Mouse (Mus musculus): ENCODE results near the gene Rpp25l. TPM values are rescaled to one million over a fixed set of nuclear protein-coding genes. Genes with fewer than 3 reads are reported as not detected.

The Rpp25l gene
- polyA plus RNA-seq, 1 experiment from 2014 or later: 64.9 TPM

DNA sequence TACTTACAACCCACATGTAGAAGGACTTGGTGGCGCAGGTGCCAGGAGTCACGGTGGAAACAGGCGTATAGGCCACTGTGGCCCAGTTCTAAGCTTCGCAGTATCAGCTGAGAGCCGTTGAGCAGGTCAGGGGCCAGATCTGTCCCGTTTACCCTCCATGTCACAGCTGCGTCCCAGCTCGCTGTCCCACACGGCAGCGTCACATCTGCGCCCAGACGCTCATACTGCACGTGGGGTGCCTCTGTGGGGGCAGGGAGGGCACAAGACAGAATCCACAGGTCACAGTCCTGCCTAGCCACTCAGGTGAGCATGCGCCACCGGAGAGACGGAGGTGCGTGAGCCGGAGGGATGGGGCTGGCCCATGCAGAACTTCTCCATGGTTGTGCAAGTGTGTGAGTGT is 42.5 kb downstream of the Rpp25l start:
- no peak for ATAC-seq
- Histone ChIP-seq H3K4me3 (ENCODE audit: low read length) (no peak overlapping the region), H3K9ac (ENCODE audit: low read depth, low read length) (no peak overlapping the region), H3K27ac (ENCODE audit: low read length) (no peak overlapping the region), H3K9me3 (ENCODE audit: control insufficient read depth, low read length) (no peaks in the 10 kb centered on the region), H3K27me3 (replicated peaks; ENCODE audit: control insufficient read depth, insufficient read depth, low read length) (0 out of 2 replicates have a peak, but pooled peaks cover 9% of the 10 kb centered on the region), H3K4me1 (ENCODE audit: control insufficient read depth, insufficient read depth, low read length) (peaks cover 9% of the 10 kb centered on the region), H3K36me3 (ENCODE audit: control insufficient read depth, insufficient read depth, low read length) (no peaks in the 10 kb centered on the region), H3K4me2 (ENCODE audit: low read depth, low read length) (no peak overlapping the region)
- WGBS: 82% methylated on average over 18 of the region's 18 CpGs

GRCm38 (mm10) chr4:41666646-41667045 is 46.7 kb downstream of the Rpp25l start:
- Histone ChIP-seq H3K27me3 (replicated peaks; ENCODE audit: control insufficient read depth, insufficient read depth, low read length) (0 out of 2 replicates have a peak, but pooled peaks cover 5% of the 10 kb centered on the region), H3K4me2 (ENCODE audit: low read depth, low read length) (no peak overlapping the region), H3K36me3 (ENCODE audit: control insufficient read depth, insufficient read depth, low read length) (no peaks in the 10 kb centered on the region), H3K9me3 (ENCODE audit: control insufficient read depth, low read length) (no peaks in the 10 kb centered on the region), H3K4me1 (ENCODE audit: control insufficient read depth, insufficient read depth, low read length) (peaks cover 10% of the 10 kb centered on the region), H3K27ac (ENCODE audit: low read length) (no peak overlapping the region), H3K4me3 (ENCODE audit: low read length) (no peak overlapping the region), H3K9ac (ENCODE audit: low read depth, low read length) (no peak overlapping the region)
- ATAC-seq: no peak
- 85% methylated on average over 11 of the region's 11 CpGs for WGBS

- H3K27ac ChIP-seq (ENCODE audit: low read length): no peak overlapping the region
- H3K27me3 ChIP-seq (replicated peaks; ENCODE audit: control insufficient read depth, insufficient read depth, low read length): 0 out of 2 replicates have a peak, but pooled peaks cover 3% of the 10 kb centered on the region
- H3K4me2 ChIP-seq (ENCODE audit: low read depth, low read length): no peak overlapping the region
- 0 out of 2 replicates have a peak, but pooled peaks have one; percentile 32 for ATAC-seq
- H3K4me3 ChIP-seq (ENCODE audit: low read length): no peak overlapping the region
- WGBS: 6% methylated on average over 5 of the region's 8 CpGs
- no peaks in the 10 kb centered on the region for H3K9me3 ChIP-seq (ENCODE audit: control insufficient read depth, low read length)
- peaks cover 18% of the 10 kb centered on the region for H3K4me1 ChIP-seq (ENCODE audit: control insufficient read depth, insufficient read depth, low read length)
- H3K36me3 ChIP-seq (ENCODE audit: control insufficient read depth, insufficient read depth, low read length): no peaks in the 10 kb centered on the region
- 0 out of 2 replicates have a peak overlapping the region, but pooled peaks have one; percentile 11 for H3K9ac ChIP-seq (ENCODE audit: low read depth, low read length)
Measured at GRCm38 (mm10) chr4:41665009-41665675, 48.2 kb downstream of the Rpp25l start.

DNA sequence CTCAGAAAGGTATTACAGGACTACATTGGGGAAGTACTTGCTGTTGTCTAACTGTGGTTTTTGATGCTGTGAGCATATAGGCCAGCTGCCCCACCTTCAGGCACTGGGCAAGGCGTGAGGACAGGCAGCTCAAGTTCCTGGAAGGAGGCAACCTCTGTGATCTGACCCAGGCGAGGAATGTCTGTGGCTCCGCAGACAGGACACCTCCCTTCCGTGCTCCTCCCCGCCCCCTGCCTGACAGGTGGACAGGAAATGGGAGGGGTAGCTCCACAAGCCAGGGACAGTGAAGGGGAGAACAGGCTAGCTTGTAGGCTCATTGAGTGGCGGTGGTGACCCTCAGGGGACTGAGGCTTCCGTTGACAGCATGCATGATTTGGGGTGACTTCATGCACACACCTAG is 48.8 kb downstream of the Rpp25l start:
- Histone ChIP-seq H3K9ac (ENCODE audit: low read depth, low read length) (0 out of 2 replicates have a peak overlapping the region, but pooled peaks have one; percentile 11), H3K27me3 (replicated peaks; ENCODE audit: control insufficient read depth, insufficient read depth, low read length) (0 out of 2 replicates have a peak, but pooled peaks cover 3% of the 10 kb centered on the region), H3K9me3 (ENCODE audit: control insufficient read depth, low read length) (no peaks in the 10 kb centered on the region), H3K4me2 (ENCODE audit: low read depth, low read length) (no peak overlapping the region), H3K4me3 (ENCODE audit: low read length) (no peak overlapping the region), H3K36me3 (ENCODE audit: control insufficient read depth, insufficient read depth, low read length) (no peaks in the 10 kb centered on the region), H3K4me1 (ENCODE audit: control insufficient read depth, insufficient read depth, low read length) (peaks cover 18% of the 10 kb centered on the region), H3K27ac (ENCODE audit: low read length) (no peak overlapping the region)
- 27% methylated on average over 7 of the region's 7 CpGs for WGBS
- 0 out of 2 replicates have a peak, but pooled peaks have one; percentile 1 for ATAC-seq

- Histone ChIP-seq H3K4me3 (ENCODE audit: low read length) (no peak overlapping the region), H3K27me3 (replicated peaks; ENCODE audit: control insufficient read depth, insufficient read depth, low read length) (0 out of 2 replicates have a peak, but pooled peaks cover 3% of the 10 kb centered on the region), H3K36me3 (ENCODE audit: control insufficient read depth, insufficient read depth, low read length) (no peaks in the 10 kb centered on the region), H3K9ac (ENCODE audit: low read depth, low read length) (no peak overlapping the region), H3K9me3 (ENCODE audit: control insufficient read depth, low read length) (no peaks in the 10 kb centered on the region), H3K27ac (ENCODE audit: low read length) (no peak overlapping the region), H3K4me1 (ENCODE audit: control insufficient read depth, insufficient read depth, low read length) (peaks cover 24% of the 10 kb centered on the region), H3K4me2 (ENCODE audit: low read depth, low read length) (no peak overlapping the region)
- no peak for ATAC-seq
- 37% methylated on average over 9 of the region's 9 CpGs for WGBS
Measured at GRCm38 (mm10) chr4:41663614-41664013, 49.7 kb downstream of the Rpp25l start.

DNA sequence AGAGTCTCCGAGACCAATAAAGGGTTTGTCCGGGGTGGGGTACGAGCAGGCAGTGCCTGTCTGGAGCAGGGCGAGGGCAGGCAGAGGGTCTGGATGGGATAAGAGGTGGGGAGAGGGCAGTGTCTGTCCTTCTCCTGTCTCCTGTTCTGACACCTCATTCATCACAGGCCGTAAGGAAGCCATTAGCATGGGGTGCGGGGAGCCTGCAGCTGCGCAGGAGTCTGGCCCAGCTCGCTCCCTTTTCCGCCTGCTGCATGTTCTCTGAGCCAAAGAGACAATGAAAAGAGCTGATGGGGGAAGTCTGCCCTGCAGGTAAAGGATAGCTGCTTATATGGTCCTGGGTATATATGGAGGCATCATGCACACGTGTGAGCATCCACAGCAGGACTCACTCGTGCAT is 50.6 kb downstream of the Rpp25l start:
- peaks cover 29% of the 10 kb centered on the region for H3K4me1 ChIP-seq (ENCODE audit: control insufficient read depth, insufficient read depth, low read length)
- H3K9me3 ChIP-seq (ENCODE audit: control insufficient read depth, low read length): no peaks in the 10 kb centered on the region
- H3K27me3 ChIP-seq (replicated peaks; ENCODE audit: control insufficient read depth, insufficient read depth, low read length): 0 out of 2 replicates have a peak, but pooled peaks cover 2% of the 10 kb centered on the region
- WGBS: 62% methylated on average over 11 of the region's 11 CpGs
- H3K36me3 ChIP-seq (ENCODE audit: control insufficient read depth, insufficient read depth, low read length): no peaks in the 10 kb centered on the region
- no peak overlapping the region for H3K4me3 ChIP-seq (ENCODE audit: low read length)
- H3K4me2 ChIP-seq (ENCODE audit: low read depth, low read length): no peak overlapping the region
- H3K27ac ChIP-seq (ENCODE audit: low read length): no peak overlapping the region
- no peak overlapping the region for H3K9ac ChIP-seq (ENCODE audit: low read depth, low read length)
- ATAC-seq: no peak

Other genes with a start within 250 kb of the Rpp25l start
- 4.0 TPM in 2 replicates for gene Kif24, start 248.6 kb downstream of the Rpp25l start, polyA plus RNA-seq (2015; fragmentation: Nextera tagmentation; extraction: Ambion mirVana)
- 62.5 and 70.3 TPM in 2 replicates for gene Nudt2, start 248.4 kb downstream of the Rpp25l start, polyA plus RNA-seq (2015; fragmentation: Nextera tagmentation; extraction: Ambion mirVana)
- gene AI464131, start 210.5 kb downstream of the Rpp25l start, polyA plus RNA-seq (2015; fragmentation: Nextera tagmentation; extraction: Ambion mirVana): 12.7 and 15.3 TPM in 2 replicates
- 0.21 TPM in 1 of 2 replicates, not detected in the other for gene 1110017D15Rik, start 196.2 kb downstream of the Rpp25l start, polyA plus RNA-seq (2015; fragmentation: Nextera tagmentation; extraction: Ambion mirVana)
- 2.4 and 2.9 TPM in 2 replicates for gene Fam219a, start 144.0 kb downstream of the Rpp25l start, polyA plus RNA-seq (2015; fragmentation: Nextera tagmentation; extraction: Ambion mirVana)
- gene Dnaic1, start 143.8 kb downstream of the Rpp25l start, polyA plus RNA-seq (2015; fragmentation: Nextera tagmentation; extraction: Ambion mirVana): 3.5 and 4.2 TPM in 2 replicates
- 7.6 and 8.7 TPM in 2 replicates for gene Enho, start 73.2 kb downstream of the Rpp25l start, polyA plus RNA-seq (2015; fragmentation: Nextera tagmentation; extraction: Ambion mirVana)
- 5.5 and 5.6 TPM in 2 replicates for gene Cntfr, start 16.4 kb downstream of the Rpp25l start, polyA plus RNA-seq (2015; fragmentation: Nextera tagmentation; extraction: Ambion mirVana)
- 113 and 125 TPM in 2 replicates for gene Il11ra1, start 13.5 kb downstream of the Rpp25l start, polyA plus RNA-seq (2015; fragmentation: Nextera tagmentation; extraction: Ambion mirVana)
- gene Dctn3, start 9.6 kb upstream of the Rpp25l start, polyA plus RNA-seq (2015; fragmentation: Nextera tagmentation; extraction: Ambion mirVana): 136 and 143 TPM in 2 replicates
- not detected in 2 replicates for gene Arid3c, start 17.6 kb upstream of the Rpp25l start, polyA plus RNA-seq (2015; fragmentation: Nextera tagmentation; extraction: Ambion mirVana)
- gene Galt, start 41.7 kb upstream of the Rpp25l start, polyA plus RNA-seq (2015; fragmentation: Nextera tagmentation; extraction: Ambion mirVana): 93.4 and 103 TPM in 2 replicates
- 105 and 111 TPM in 2 replicates for gene Sigmar1, start 42.6 kb upstream of the Rpp25l start, polyA plus RNA-seq (2015; fragmentation: Nextera tagmentation; extraction: Ambion mirVana)
- 24.3 and 26.8 TPM in 2 replicates for gene Ccl27a, start 60.7 kb upstream of the Rpp25l start, polyA plus RNA-seq (2015; fragmentation: Nextera tagmentation; extraction: Ambion mirVana)
- gene Gm21541, start 190.1 kb upstream of the Rpp25l start, polyA plus RNA-seq (2015; fragmentation: Nextera tagmentation; extraction: Ambion mirVana): 15.1 and 26.9 TPM in 2 replicates
- 1.6 and 1.7 TPM in 2 replicates for gene Gm20878, start 228.0 kb upstream of the Rpp25l start, polyA plus RNA-seq (2015; fragmentation: Nextera tagmentation; extraction: Ambion mirVana)